Mouse (Mus musculus) adrenal gland, postnatal 4 days (tissue): ENCODE results near the gene Dcakd. TPM values are rescaled to one million over a fixed set of nuclear protein-coding genes. Genes with fewer than 3 reads are reported as not detected.
A peak's percentile ranks its signal among the peaks of the same experiment; 100 is the strongest.
"Not testable (repeated sequence)": the region's sequence is repeated elsewhere in the genome, so short reads cannot be mapped to it uniquely, and the experiment has no call there.

Experiments
- DNase-seq, 2 experiments: peaks; one replicate each; pipeline ENCODE4 v3.0.0; 2021 to 2022; ENCODE audit warnings: low spot score in 2 of 2, mixed read lengths in 2 of 2
- total RNA-seq, 2 experiments: library from RNA; stranded (reverse); gene quantifications; 2 replicates each; pipeline ENCODE4 v1.2.3; 2021

Dcakd gene
- total RNA-seq, 2 experiments from 2014 or later: 114 to 126 TPM

DNA sequence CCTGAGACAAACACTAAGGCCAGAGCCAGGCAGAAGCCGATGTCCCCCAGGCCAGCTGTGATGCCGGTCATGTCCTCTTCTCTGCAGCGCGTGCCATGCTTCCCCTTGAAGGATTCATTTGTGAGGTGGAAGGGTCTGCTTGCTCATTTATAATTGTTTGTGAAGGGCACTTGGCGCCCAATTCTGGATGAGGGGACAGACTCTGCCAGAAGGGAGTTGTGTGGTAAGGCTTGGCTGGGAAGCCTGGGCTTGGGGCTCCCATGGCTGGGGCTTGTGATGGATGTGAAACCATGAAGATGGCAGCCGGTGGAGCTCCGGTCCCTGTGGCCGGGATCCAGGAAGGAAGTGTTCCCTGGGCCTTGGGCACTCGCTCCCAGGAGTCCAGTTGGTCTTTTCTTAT lies 44.0 kb downstream of the Dcakd start:
- DNase-seq: no peak

DNA sequence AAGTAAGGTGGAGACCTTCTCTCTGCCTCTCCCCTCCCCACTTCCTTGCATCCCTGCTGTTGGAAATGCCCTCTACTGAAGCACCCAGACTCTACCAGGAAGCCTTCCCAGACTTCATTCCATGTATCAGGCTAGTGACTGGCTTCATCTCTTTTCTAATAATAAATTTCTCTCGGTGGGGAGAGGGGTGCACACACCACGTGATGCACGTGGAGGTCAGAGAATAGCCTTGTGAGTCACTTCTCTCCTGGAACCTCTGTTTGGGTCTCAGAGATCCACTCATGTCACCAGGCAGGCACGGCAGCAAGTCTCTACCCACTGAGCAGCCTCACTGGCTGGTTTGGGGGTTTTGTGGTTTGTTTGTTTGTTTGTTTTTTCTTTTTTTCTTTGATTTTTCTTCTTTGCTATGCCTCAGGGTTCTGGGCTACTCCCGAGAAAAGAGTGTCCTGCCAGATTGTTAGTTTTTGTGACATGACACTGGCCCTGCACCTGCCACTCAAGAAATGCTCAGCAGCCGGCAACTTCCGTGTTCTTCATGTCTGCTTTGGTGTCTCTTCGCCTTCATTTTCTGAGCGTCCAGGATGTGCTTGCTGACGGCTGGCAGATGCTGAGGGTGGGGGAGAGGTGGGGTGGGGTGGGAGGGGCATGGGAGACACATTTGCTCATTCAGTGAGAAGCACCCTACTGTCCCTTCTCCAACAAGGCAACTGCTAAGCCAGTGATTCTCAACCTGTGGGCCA lies 46.8 kb downstream of the Dcakd start:
- no peak for DNase-seq

DNA sequence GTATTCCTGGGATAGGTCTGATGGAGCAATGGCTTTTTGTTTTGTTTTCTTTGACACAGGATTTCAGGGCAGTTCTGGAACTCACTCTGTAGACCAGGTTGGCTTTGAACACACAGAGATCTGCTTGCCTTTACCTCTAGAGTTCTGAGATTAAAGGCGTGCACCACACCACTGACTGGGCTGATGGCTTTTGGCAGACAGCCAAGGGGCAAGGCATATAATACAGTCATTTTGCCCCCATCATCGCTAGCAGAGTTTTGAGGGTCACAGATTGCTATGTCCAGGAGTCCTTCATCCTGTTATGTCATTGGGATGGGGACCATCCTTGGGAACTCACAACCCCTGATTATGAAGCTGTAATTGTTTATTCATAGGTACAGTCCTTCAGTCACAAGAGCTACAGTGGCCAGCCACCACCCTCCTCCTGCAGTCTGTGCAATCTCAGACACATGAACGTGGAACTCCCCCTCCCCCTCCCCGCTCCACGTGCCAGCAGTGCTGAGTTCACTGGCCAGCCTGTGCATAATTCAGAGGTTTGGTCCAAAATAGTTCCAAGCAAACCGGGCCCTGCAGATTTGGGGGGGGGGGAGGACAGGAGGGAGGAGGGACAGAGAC lies 50.0 kb downstream of the Dcakd start:
- DNase-seq: no peak

DNA sequence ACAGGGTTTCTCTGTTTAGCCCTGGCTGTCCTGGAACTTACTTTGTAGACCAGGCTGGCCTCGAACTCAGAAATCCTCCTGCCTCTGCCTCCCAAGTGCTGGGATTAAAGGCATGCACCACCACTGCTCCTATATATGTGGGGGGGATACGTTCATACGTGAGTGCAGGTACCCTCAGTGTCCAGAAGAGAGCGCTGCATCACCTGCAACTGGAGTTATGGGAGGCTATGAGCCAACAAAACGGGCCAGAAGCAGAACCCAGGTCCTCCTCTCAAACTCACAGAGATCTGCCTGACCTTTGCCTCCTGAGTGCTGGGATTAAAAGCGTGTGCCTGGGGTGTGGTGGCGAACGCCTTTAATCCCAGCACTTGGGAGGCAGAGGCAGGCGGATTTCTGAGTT lies 52.2 kb downstream of the Dcakd start:
- not testable (repeated sequence) for DNase-seq

DNA sequence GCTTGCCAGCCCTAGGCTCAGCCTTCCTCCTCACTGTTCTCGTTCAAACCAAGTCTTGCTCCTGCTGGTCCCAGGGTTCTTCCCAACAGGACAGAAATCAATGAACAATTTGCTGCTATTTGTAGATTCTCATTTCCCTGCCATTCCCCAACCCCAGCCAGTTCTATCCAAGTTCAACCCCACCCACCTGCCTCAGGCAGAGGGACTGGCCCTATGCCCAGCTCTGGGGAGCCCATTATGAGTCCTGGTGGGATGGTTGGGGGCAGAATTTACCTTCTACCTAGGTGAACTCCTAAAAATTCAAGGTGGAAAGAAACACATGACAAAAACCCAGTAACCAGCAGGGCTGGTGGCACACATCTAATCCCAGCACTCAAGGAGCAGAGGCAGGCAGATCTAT lies 55.8 kb downstream of the Dcakd start:
- DNase-seq: no peak

DNA sequence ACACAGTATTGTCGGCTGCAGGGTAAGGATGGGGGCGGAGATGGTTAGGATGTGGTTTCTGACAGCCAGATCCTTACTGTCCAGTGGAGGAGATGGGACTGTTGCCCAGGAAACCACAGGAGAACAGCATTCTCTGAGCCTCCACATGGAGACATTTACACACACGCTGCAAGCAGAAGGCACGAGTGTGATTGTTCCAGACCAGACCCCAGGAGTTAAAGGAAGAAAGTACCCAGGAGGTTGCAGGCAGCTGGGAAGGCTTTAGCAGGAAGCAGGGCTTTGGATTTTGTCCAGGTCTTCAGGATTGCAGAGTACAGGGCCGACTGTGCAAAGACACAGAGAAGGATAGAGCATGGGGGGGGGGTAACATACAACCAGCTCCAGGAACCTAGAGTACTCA lies 56.5 kb downstream of the Dcakd start:
- no peak for DNase-seq

DNA sequence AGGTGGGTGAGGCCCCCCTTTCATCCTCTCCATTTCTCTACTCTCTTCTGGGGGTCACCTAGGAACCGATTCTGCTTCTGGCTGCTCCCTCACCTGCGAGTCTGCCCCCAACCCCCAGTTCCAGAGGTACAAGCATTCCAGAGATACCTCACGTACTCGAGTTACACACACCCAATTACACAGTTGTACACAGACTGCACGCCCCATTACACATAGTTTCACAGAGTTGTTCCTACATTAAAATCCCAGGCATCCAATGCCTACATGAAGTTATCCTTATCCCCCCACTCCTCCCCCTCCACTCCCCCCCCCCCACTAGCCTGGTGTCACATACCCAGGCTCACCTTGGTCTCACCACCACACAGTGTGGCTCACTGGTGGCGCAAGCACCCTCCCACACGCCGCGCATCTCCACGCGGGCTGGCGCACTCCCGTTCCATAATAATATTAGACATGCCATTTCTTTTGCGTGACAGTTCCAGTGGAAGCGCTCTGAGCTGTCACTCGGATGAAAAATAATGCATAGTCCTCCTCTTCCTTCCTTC lies 63.5 kb downstream of the Dcakd start:
- DNase-seq: no peak

DNA sequence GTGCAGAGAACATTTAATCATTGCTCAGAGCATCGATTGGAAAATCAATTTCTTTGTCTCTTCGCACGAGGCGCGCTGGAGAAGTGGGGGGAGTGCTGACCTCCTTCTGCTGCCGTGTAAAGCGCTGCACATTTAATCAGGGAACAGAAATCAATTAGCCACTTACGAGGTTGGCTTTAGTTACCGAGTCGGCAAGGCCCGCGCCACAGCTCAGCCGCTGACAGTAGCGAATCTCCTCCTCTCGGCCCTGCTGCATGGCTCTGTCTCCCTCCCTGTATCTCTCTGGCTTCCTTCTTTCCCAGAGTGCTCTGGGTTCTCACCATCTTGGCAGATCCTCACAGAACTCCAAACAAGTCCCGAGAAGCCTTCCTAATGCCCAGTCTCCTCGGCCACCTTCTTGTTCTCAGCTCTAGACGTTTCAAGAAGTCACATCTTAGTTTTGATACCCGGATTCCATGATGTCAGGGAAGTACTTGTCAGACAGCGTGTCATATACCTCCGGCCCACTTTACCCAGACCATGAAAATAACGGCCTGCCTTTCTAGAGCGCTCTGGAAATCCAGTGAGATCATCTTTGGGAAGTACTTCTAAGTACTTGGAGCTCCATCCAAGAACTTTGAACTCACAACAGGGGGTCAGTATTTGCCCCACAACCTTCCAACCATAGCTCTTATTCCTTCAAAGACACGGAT lies 64.1 kb downstream of the Dcakd start:
- no peak for DNase-seq

DNA sequence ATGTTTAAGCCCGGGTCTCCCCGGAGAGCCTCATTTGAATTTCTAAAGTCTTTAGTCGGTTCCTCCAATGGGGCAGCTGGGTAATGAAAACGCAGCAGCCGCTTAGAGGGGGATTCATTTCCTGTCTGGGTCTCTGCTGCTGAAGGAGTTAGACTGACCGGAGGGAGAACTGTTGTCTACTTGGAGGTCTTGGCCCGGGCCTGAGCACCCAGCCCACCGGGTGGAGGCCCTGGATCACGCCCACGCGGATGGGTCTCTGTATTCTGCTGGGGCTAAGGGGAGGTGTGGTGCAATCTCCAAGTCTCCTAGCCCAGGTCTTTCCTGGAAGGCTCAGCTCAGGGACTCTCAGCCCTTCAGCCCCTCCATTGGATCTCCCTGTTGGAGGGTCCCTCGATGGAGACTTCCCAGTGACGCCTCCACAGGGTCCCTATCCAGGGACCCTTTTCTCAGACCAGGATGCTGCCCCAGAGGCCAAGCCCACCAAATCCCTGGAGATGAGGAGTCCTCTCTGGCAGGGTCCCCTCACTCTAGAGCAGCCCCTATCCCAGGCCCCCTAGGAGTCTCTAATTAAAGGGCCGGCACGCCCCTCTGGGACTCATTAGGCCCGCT lies 64.8 kb downstream of the Dcakd start:
- DNase-seq: no peak

DNA sequence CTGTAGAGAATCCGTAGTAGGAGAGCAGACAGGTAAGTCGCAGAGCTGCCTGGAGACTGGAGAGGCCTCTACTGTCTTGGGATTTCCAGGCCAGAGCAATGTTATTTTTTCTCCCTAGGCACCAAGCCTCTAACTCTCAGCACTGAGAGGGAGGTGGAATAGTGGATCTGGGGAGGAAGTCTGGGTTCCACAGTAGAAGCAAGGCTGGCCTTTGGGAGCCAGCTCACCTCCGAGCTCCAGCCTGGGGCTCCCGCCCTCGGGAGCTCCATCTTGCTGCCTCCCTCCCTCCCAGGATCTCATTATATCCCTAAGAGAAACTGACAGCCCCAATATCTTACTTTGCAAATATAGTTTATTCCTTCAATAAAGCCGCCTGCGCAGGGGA lies 65.3 kb downstream of the Dcakd start:
- no peak for DNase-seq

DNA sequence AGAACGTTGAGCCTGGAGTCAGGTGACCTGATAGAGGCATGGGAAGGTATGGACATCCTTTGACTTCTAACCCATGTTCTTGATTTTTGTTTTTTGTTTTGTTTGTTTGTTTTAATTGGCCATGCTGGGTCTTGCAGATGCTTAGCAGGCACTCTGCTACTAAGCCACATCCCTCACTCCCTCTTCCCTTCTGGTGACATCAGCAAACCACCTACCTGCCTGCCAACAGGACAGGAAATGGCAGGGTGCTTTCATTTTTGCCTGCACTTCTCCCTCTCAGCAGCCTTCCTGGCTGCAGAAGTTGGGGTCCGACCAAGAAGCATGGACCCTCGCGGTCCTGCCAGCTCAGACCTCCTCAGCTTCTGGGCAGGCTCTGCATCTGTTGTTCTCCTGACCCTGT lies 67.1 kb downstream of the Dcakd start:
- DNase-seq: no peak

DNA sequence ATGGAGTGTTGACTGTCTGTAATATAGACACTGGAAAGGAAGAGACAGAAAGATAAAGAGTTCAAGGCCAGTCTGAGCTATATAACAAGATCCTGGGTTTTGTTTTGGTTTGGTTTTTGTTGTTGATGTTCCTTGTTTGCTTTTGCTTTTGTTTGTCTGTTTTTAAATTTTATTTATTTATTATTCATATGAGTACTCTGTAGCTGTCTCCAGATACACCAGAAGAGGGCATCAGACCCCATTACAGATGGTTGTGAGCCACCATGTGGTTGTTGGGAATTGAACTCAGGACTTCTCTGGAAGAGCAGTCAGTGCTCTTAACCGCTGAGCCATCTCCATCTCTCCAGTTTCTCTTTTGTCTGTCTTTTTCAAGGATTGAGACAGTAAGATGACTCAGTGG lies 69.3 kb downstream of the Dcakd start:
- DNase-seq: no peak

DNA sequence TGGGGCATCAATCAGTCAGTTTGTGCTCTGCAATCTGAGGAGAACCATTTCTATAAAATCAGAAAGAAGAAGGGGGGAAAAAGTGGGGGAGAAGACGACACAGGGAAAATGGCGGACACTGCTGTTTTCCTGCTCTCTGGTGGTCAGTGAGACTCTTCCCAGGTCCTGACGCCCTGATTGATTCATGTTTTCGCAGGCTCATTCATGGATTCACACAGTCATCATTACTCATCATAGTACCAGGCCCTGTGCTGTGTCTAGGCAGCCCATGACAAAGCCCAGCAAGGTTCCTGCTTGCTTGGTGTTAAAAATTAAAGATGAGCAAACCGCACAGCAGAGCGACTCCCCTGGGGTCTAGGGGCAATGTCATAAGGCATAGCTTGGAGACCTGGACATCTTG lies 69.7 kb downstream of the Dcakd start:
- DNase-seq: no peak

DNA sequence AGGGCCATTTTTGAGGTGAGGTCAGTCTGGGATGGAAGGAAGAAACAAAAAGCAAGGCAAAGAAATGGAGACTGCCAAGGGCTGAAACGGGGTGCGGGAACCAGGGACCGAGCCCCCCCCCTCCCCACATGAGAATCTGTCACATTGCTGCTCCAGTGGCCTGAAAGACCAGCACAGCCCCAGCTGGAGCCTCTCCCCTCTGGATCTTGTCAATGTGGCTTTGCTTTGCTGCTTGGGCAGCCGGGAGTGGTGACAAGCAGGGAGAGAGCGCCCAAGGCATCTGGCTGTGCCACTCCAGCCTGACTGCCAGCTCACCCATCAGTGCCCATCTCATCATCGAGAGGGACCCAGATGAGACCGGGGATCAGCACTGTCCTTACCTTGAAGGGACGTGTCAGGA lies 70.4 kb downstream of the Dcakd start:
- no peak for DNase-seq

DNA sequence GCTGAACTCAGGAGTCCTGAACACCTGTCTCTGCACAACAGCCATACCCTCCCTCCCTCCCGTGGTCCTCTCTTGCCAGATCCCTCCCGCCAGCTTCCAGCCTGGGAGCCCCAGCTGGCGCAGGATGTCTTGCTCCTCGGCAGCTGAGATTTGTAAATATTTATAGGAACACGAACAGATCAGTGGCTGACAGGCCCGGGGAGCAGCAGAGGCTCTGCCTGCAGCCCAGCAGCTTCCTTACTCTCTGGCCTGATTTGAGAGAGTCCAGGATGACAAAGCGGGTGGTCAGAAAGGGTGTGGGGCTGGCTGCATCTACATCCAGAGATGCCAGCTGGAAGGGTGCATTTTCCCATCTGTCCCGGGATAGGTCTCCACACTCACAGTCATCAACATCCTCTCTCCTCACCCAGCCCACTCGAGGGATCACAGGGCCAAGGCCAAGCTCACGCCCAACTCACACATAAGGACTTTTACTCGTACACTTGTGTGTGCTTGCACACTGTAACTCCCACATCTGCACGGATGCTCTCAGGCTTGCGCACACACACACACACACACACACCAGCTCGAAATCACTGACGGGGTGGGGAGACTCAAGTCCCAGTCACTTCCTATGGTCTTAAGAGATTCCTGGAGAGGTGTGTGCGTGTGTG lies 71.0 kb downstream of the Dcakd start:
- no peak for DNase-seq

DNA sequence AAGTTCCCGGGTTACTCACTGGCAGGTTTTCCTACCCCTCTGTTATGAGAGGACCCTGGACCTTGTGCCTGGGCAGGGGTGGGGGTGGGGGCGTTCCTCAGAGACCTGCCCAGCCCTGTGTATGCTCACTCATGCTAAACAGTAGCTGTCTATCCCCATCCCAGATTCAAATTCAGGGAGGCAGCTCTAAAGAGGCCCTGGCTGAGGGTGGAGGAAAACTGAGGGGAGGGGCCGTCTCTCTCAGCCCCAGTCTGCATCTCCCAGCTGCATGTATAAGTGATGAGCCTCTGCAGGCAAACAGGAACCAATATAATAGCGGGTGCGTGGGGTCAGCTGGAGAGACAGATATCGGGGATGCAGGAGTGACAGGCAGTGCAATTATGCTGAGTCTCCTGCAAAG lies 75.2 kb downstream of the Dcakd start:
- no peak for DNase-seq

DNA sequence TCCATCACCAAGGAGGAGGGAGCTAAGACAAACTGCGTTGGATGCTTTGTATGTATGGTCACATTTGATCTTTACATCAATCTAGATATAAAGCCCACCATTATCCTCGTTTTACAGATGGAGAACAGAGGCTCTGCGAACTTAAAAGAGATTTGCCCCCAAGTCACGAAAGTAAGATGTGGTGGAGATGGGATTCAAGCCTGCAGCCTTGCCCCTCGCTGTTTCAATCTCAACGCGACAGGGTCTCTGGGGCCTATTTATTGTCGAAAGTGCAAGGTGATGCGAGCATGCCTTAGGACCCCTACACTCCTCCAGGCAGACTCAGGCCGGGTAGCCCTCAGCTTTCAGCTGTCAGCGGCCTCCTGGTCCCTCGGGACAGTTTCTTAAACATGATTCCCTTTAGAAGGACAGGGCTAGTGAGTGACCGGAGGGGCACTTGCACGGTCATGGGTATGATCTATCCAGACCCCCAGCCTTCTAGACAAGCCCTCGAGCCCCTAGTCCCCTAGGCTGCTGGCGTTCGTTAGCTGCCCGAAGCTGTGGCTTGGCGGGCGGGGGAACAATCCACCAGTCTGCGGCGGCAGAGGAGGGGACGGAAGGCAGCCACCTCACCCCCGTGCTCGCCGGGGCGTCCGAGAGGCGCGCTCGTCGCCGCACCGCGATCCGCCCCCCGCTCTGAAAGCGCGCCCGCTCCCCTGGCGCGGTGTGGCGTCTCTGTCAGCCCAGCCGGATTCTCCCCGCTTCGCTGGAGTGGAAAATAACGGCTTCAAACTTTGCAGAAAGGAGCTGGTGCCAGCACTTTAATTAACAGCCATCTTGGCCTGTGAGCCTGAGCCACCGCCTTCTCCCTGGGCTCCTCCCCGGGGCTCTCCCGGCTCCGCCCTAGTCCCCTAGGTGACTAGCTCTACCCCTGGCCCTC lies 79.8 kb downstream of the Dcakd start:
- no peak for DNase-seq

DNA sequence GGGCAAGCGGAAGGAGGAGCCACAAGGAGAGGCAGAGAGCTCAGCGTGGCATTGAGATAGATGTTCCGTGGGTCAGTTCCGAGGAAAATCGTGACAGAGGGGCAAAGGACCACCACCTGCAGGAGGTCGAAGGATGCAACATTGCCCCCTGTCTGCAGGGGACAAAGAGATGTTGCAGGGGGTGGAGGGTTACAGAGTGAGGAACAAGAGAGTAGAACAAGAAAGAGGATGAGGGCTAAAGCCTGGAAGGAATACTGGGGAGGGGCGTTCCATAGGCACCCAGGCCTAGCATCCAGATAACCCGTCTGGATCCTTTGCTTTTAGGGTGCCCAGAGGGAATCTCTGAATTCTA lies 81.2 kb downstream of the Dcakd start:
- DNase-seq: no peak

DNA sequence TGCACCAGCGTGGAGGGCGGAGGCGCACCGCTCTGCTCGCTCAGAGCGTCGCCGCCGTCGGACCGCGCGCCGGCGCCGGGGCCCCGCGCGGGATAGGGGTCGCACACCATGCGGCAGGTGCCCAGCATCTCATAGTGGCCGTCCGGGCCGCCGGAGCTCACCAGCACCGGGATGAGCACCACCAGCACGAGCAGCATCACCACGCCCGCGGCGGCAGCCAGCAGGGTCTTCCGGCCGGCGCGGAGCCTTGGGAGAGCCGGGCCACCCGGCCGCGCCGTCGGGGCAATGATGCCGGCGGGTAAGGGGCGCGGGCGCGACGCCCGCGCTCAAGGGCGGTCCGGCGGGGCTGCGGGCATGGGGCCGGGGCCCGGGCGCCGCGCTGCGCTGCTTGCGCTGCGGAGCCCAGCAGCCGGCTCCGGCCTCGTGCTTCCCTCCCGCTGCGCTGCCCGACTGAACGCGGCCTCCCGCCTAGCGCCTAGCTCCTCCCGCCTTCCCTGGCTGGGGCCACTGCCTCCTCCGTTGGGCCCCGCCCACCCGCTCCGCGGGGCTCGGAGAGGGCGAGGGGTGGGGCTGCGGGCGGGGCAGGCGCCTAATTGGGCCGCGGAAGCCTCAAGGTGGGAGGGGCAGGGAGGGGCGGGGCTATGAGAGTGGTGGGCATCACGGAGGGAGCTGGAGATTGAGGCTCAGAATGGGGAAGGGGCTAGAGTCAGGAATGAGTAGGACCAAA lies 81.7 kb downstream of the Dcakd start, which contains the start of gene C1ql1:
TSS of gene C1ql1 (minus strand) at position 424 of the 727 bp plus-strand sequence.
- peak; percentile 63 to 76 for DNase-seq
